Mouse (Mus musculus) stomach, postnatal 0 days (tissue): ENCODE data around the gene Camkk1.

Source experiments
- CTCF ChIP-seq: IDR thresholded peaks from 2 replicates; pipeline ENCODE4 v1.5.1; 2016; ENCODE audit warnings: antibody characterized with exemption, low read depth, mild to moderate bottlenecking, moderate library complexity
- EP300 ChIP-seq: optimal IDR thresholded peaks from 2 replicates; pipeline ENCODE3; 2016; ENCODE audit warnings: antibody characterized with exemption

GRCm38 (mm10) chr11:73006377-73006776, 12.4 kb upstream of the Camkk1 start:
- peak; percentile 91 for TF ChIP-seq CTCF
- TF ChIP-seq EP300, result no peak
